In genomic region chr3:122474067-122474466, GRCm38 (mm10) we compare ENCODE assay signal across 9 mouse cellular contexts.
A peak's percentile ranks its signal among the peaks of the same experiment; 100 is the strongest.
DNase-seq lines count a peak whose midpoint lies in the region; ATAC-seq and TF ChIP-seq lines count a peak whose summit lies in the region.
"Had no signal": no experiment of that assay in that cellular context is flagged by ENCODE, and none has a peak within 500 bp of the region (broad histone marks: within the 10 kb centered on the region; RNA-seq: fewer than 3 reads in every experiment).

No protein-coding gene starts in this region.

- intact Hi-C loops in left cerebral cortex, adult 2 months (cut with DNase I): no loop called here
- intact Hi-C loops in left cerebral cortex, postnatal 14 days (cut with DNase I): loop anchor here (5.0 kb wide), 1 partner anchor 33 kb away; no protein-coding TSS in a partner anchor

- TF ChIP-seq CTCF in left cerebral cortex, adult 2 months (IDR thresholded peaks at IDR 0.05): no peak

- H3K4me3 ChIP-seq in left cerebral cortex, adult 2 months: no peak overlapping the region
- no peak overlapping the region for H3K4me3 ChIP-seq in intestine, embryonic 15.5 days (replicated peaks)
- no peak overlapping the region for H3K4me3 ChIP-seq in lung, embryonic 16.5 days (ENCODE audit: low read length)
- no peak overlapping the region for H3K4me3 ChIP-seq in midbrain, embryonic 14.5 days (replicated peaks; ENCODE audit: low read depth, low read length)
- H3K4me3 ChIP-seq: limb, embryonic 15.5 days had no signal

- no peaks in the 10 kb centered on the region for H3K9me3 ChIP-seq in intestine, embryonic 15.5 days
- H3K9me3 ChIP-seq in lung, embryonic 16.5 days (ENCODE audit: control insufficient read depth, low read length): no peaks in the 10 kb centered on the region
- H3K9me3 ChIP-seq in midbrain, embryonic 14.5 days (ENCODE audit: control insufficient read depth, low read length): no peaks in the 10 kb centered on the region
- H3K9me3 ChIP-seq: limb, embryonic 15.5 days had no signal

- H3K4me1 ChIP-seq in intestine, embryonic 15.5 days (replicated peaks): peaks cover 28% of the 10 kb centered on the region
- peaks cover 37% of the 10 kb centered on the region for H3K4me1 ChIP-seq in lung, embryonic 16.5 days (replicated peaks; ENCODE audit: control insufficient read depth, insufficient read depth, low read length)
- peaks cover 32% of the 10 kb centered on the region for H3K4me1 ChIP-seq in midbrain, embryonic 14.5 days (ENCODE audit: control insufficient read depth, insufficient read depth, low read length)

- no peak overlapping the region; the same call in 1 of the 2 replicates for H3K4me2 ChIP-seq in intestine, embryonic 15.5 days (replicated peaks)
- no peak overlapping the region for H3K4me2 ChIP-seq in lung, embryonic 16.5 days (ENCODE audit: low read depth, low read length)
- H3K4me2 ChIP-seq in midbrain, embryonic 14.5 days (ENCODE audit: low read length): no peak overlapping the region
- H3K4me2 ChIP-seq: limb, embryonic 15.5 days had no signal

- H3K36me3 ChIP-seq in intestine, embryonic 15.5 days: no peaks in the 10 kb centered on the region
- H3K36me3 ChIP-seq in lung, embryonic 16.5 days (ENCODE audit: control insufficient read depth, insufficient read depth, low read length): no peaks in the 10 kb centered on the region
- no peaks in the 10 kb centered on the region for H3K36me3 ChIP-seq in midbrain, embryonic 14.5 days (ENCODE audit: control insufficient read depth, insufficient read depth, low read length)
- H3K36me3 ChIP-seq: limb, embryonic 15.5 days had no signal

- no peak overlapping the region for H3K9ac ChIP-seq in intestine, embryonic 15.5 days
- H3K9ac ChIP-seq in lung, embryonic 16.5 days (ENCODE audit: low read length): no peak overlapping the region
- H3K9ac ChIP-seq in midbrain, embryonic 14.5 days (replicated peaks; ENCODE audit: low read length): no peak overlapping the region
- H3K9ac ChIP-seq: limb, embryonic 15.5 days had no signal

- no peaks in the 10 kb centered on the region for H3K27me3 ChIP-seq in intestine, embryonic 15.5 days (replicated peaks)
- no peaks in the 10 kb centered on the region for H3K27me3 ChIP-seq in lung, embryonic 16.5 days (ENCODE audit: control insufficient read depth, insufficient read depth, low read depth, low read length)
- H3K27me3 ChIP-seq in midbrain, embryonic 14.5 days (ENCODE audit: control insufficient read depth, insufficient read depth, low read length): no peaks in the 10 kb centered on the region
- H3K27me3 ChIP-seq: limb, embryonic 15.5 days had no signal

- H3K27ac ChIP-seq in left cerebral cortex, adult 2 months: peak overlapping the region; percentile 64
- H3K27ac ChIP-seq in intestine, embryonic 15.5 days: peak overlapping the region; percentile 80
- peak overlapping the region; percentile 56 for H3K27ac ChIP-seq in lung, embryonic 16.5 days (ENCODE audit: low read length)
- H3K27ac ChIP-seq in midbrain, embryonic 14.5 days (replicated peaks; ENCODE audit: low read depth, low read length): no peak overlapping the region
- H3K27ac ChIP-seq: limb, embryonic 15.5 days had no signal

- 14% methylated on average over 5 of the region's 5 CpGs for WGBS in intestine, embryonic 15.5 days
- WGBS in lung, embryonic 16.5 days: 1% methylated on average over 5 of the region's 5 CpGs
- WGBS in midbrain, embryonic 14.5 days: 62% methylated on average over 5 of the region's 5 CpGs

- ATAC-seq in intestine, embryonic 15.5 days: peak; percentile 76
- ATAC-seq in lung, embryonic 16.5 days (ENCODE audit: low read depth): peak; percentile 83
- no peak for ATAC-seq in midbrain, embryonic 14.5 days (ENCODE audit: low FRiP score, low TSS enrichment)

- DNase-seq in left cerebral cortex, adult 2 months (ENCODE audit: extremely low spot score in 1 of 2, low spot score in 2 of 2): no peak
- no peak for DNase-seq in left cerebral cortex, postnatal 14 days (ENCODE audit: low spot score in 2 of 2)
- peak; percentile 47 for DNase-seq in embryo, embryonic 9.5 days (ENCODE audit: extremely low spot score)
- peak; percentile 76 for DNase-seq in thymus, postnatal 0 days (ENCODE audit: low spot score)
- no peak for DNase-seq in right cerebral cortex, postnatal 4 days
- DNase-seq in midbrain, embryonic 14.5 days: no peak

Comparison
In these comparisons a context has a peak if more than half of its experiments do, and no peak if none do; other contexts are left out.
1. DNase-seq: peak in embryo, embryonic 9.5 days (single experiment) and thymus, postnatal 0 days (single experiment); none in left cerebral cortex, adult 2 months (0 of 2), left cerebral cortex, postnatal 14 days (0 of 2), right cerebral cortex, postnatal 4 days (single experiment) and midbrain, embryonic 14.5 days (single experiment).